In genomic region chr19:8710057-8710456, GRCm38 (mm10) we compare ENCODE assay signal across 12 mouse cellular contexts. TPM values are rescaled to one million over a fixed set of nuclear protein-coding genes. Genes with fewer than 3 reads are reported as not detected.
DNase-seq lines count a peak whose midpoint lies in the region; ATAC-seq and TF ChIP-seq lines count a peak whose summit lies in the region.
"Had no signal": no experiment of that assay in that cellular context is flagged by ENCODE, and none has a peak within 500 bp of the region (broad histone marks: within the 10 kb centered on the region; RNA-seq: fewer than 3 reads in every experiment).

No protein-coding gene starts in this region.

- no peaks in the 10 kb centered on the region for H3K27me3 ChIP-seq in heart, embryonic 13.5 days (replicated peaks)
- no peaks in the 10 kb centered on the region for H3K27me3 ChIP-seq in liver, embryonic 14.5 days (ENCODE audit: control insufficient read depth, insufficient read depth, low read length)
- H3K27me3 ChIP-seq: forebrain, embryonic 13.5 days; midbrain, embryonic 13.5 days had no signal

- no peak for DNase-seq in heart, adult 11 months
- peak; percentile 59 to 68 for DNase-seq in right cerebral cortex, postnatal 10 days (ENCODE audit: low spot score in 2 of 2)
- DNase-seq in right cerebral cortex, postnatal 4 days: no peak
- no peak for DNase-seq in liver, embryonic 14.5 days (ENCODE audit: low read depth in 3 of 3, low spot score in 3 of 3)
- no peak for DNase-seq in thymus, postnatal 4 days
- no peak for DNase-seq in testis, postnatal 14 days (ENCODE audit: low spot score)
- DNase-seq in cerebellum, postnatal 25 days: no peak
- DNase-seq: kidney, postnatal 25 days had no signal

- H3K4me2 ChIP-seq in heart, embryonic 13.5 days: peak overlapping the region; percentile 86
- H3K4me2 ChIP-seq in liver, embryonic 14.5 days (ENCODE audit: low read depth): peak overlapping the region; percentile 98
- H3K4me2 ChIP-seq: forebrain, embryonic 13.5 days had no signal

- peak overlapping the region; percentile 94 for H3K4me3 ChIP-seq in heart, embryonic 13.5 days
- peak overlapping the region in 1 of 2 experiments; percentile 99; a peak in 2 of 4 replicates for H3K4me3 ChIP-seq in liver, embryonic 14.5 days (ENCODE audit: insufficient read depth in 1 of 2, low read depth in 2 of 2, low read length in 2 of 2)
- H3K4me3 ChIP-seq: forebrain, embryonic 13.5 days; midbrain, embryonic 13.5 days had no signal

- TF ChIP-seq CTCF in liver, embryonic 14.5 days (IDR thresholded peaks at IDR 0.05; ENCODE audit: low read depth): no peak

- H3K4me1 ChIP-seq in heart, embryonic 13.5 days: peaks cover 35% of the 10 kb centered on the region
- peaks cover 41 to 46% of the 10 kb centered on the region in 2 experiments for H3K4me1 ChIP-seq in liver, embryonic 14.5 days (replicated peaks; ENCODE audit: control insufficient read depth in 2 of 2, insufficient read depth in 2 of 2, low read length in 1 of 2)

- peak overlapping the region; percentile 15 for H3K9ac ChIP-seq in heart, embryonic 13.5 days
- H3K9ac ChIP-seq in liver, embryonic 14.5 days (replicated peaks): no peak overlapping the region
- H3K9ac ChIP-seq: forebrain, embryonic 13.5 days; midbrain, embryonic 13.5 days had no signal

- H3K9me3 ChIP-seq in heart, embryonic 13.5 days: no peaks in the 10 kb centered on the region
- H3K9me3 ChIP-seq in liver, embryonic 14.5 days (ENCODE audit: control insufficient read depth, low read length): no peaks in the 10 kb centered on the region
- H3K9me3 ChIP-seq: forebrain, embryonic 13.5 days; G1E; midbrain, embryonic 13.5 days had no signal

- TF ChIP-seq EP300 in liver, embryonic 14.5 days (IDR thresholded peaks at IDR 0.05; ENCODE audit: low read depth): no peak

- no peak for ATAC-seq in heart, embryonic 13.5 days (ENCODE audit: extremely low read depth, insufficient number of reproducible peaks, low FRiP score, low TSS enrichment)
- no peak for ATAC-seq in liver, embryonic 14.5 days (ENCODE audit: insufficient read depth)
- ATAC-seq: forebrain, embryonic 13.5 days; midbrain, embryonic 13.5 days had no signal

- WGBS in heart, embryonic 13.5 days: 88% methylated on average over 2 of the region's 2 CpGs
- WGBS in liver, embryonic 14.5 days (ENCODE audit: insufficient replicate concordance): 93% methylated on average over 2 of the region's 2 CpGs

- peaks cover 61% of the 10 kb centered on the region for H3K36me3 ChIP-seq in heart, embryonic 13.5 days
- H3K36me3 ChIP-seq in liver, embryonic 14.5 days (replicated peaks; ENCODE audit: control insufficient read depth, insufficient read depth, low read depth): peaks cover 66% of the 10 kb centered on the region

- peak overlapping the region; percentile 29; the same call in 1 of the 2 replicates for H3K27ac ChIP-seq in heart, embryonic 13.5 days (replicated peaks)
- no peak overlapping the region for H3K27ac ChIP-seq in liver, embryonic 14.5 days
- H3K27ac ChIP-seq: forebrain, embryonic 13.5 days; midbrain, embryonic 13.5 days had no signal

RNA-seq across cellular contexts. Expression of gene Slc3a2, which starts 13.1 kb away (rescaled TPM):
- polyA plus RNA-seq in heart, embryonic 13.5 days (2015; fragmentation: Nextera tagmentation; extraction: Ambion mirVana): 72.8 and 74.8 TPM in 2 replicates
- 78.4 and 82.2 TPM in 2 replicates for polyA plus RNA-seq in liver, embryonic 14.5 days (2012; rRNA removed)
- polyA plus RNA-seq in liver, embryonic 14.5 days (2014; fragmentation: Nextera tagmentation; extraction: Ambion mirVana): 88.5 and 89.1 TPM in 2 replicates

RNA-seq across cellular contexts. Expression of gene Wdr74, which starts 25.6 kb away (rescaled TPM):
- 54.1 and 60.0 TPM in 2 replicates for polyA plus RNA-seq in heart, embryonic 13.5 days (2015; fragmentation: Nextera tagmentation; extraction: Ambion mirVana)
- 27.7 and 34.1 TPM in 2 replicates for polyA plus RNA-seq in liver, embryonic 14.5 days (2012; rRNA removed)
- polyA plus RNA-seq in liver, embryonic 14.5 days (2014; fragmentation: Nextera tagmentation; extraction: Ambion mirVana): 51.6 and 57.6 TPM in 2 replicates

RNA-seq across cellular contexts. Expression of gene 1700092M07Rik, which starts 30.5 kb away (rescaled TPM):
- polyA plus RNA-seq in heart, embryonic 13.5 days (2015; fragmentation: Nextera tagmentation; extraction: Ambion mirVana): 1.3 and 1.4 TPM in 2 replicates
- 0.65 and 0.78 TPM in 2 replicates for polyA plus RNA-seq in liver, embryonic 14.5 days (2012; rRNA removed)
- 0.34 and 0.63 TPM in 2 replicates for polyA plus RNA-seq in liver, embryonic 14.5 days (2014; fragmentation: Nextera tagmentation; extraction: Ambion mirVana)

RNA-seq across cellular contexts. Expression of gene Stx5a, which starts 31.2 kb away (rescaled TPM):
- 81.1 and 87.5 TPM in 2 replicates for polyA plus RNA-seq in heart, embryonic 13.5 days (2015; fragmentation: Nextera tagmentation; extraction: Ambion mirVana)
- 29.9 and 32.0 TPM in 2 replicates for polyA plus RNA-seq in liver, embryonic 14.5 days (2012; rRNA removed)
- polyA plus RNA-seq in liver, embryonic 14.5 days (2014; fragmentation: Nextera tagmentation; extraction: Ambion mirVana): 36.7 and 36.9 TPM in 2 replicates

RNA-seq across cellular contexts. Expression of gene Chrm1, which starts 46.5 kb away (rescaled TPM):
- 0.04 TPM in 1 of 2 replicates, not detected in the other for polyA plus RNA-seq in heart, embryonic 13.5 days (2015; fragmentation: Nextera tagmentation; extraction: Ambion mirVana)
- under 0.01 and 0.01 TPM in 2 replicates for polyA plus RNA-seq in liver, embryonic 14.5 days (2012; rRNA removed)
- polyA plus RNA-seq in liver, embryonic 14.5 days (2014; fragmentation: Nextera tagmentation; extraction: Ambion mirVana): not detected in 2 replicates

Comparison
In these comparisons a context has a peak if more than half of its experiments do, and no peak if none do; other contexts are left out.
1. DNase-seq: peak in right cerebral cortex, postnatal 10 days (2 of 2); none in heart, adult 11 months (single experiment), right cerebral cortex, postnatal 4 days (single experiment), liver, embryonic 14.5 days (0 of 3), thymus, postnatal 4 days (single experiment), testis, postnatal 14 days (single experiment) and cerebellum, postnatal 25 days (0 of 2).